Mouse (Mus musculus): Measurements from ENCODE around the gene Tgfb1i1. TPM values are rescaled to one million over a fixed set of nuclear protein-coding genes. Genes with fewer than 3 reads are reported as not detected.

Gene Tgfb1i1
- total RNA-seq, 2 experiments from 2014 or later = 13.2 to 13.8 TPM

- no peak for DNase-seq
These were observed 2.1 kb upstream of the Tgfb1i1 start for GRCm38 (mm10) chr7:128244410-128245025.

- no peak for DNase-seq
These were observed 1.1 kb upstream of the Tgfb1i1 start for GRCm38 (mm10) chr7:128245547-128245946.

- DNase-seq = peak; percentile 90 to 94
These were observed 831 bp downstream of the Tgfb1i1 start for GRCm38 (mm10) chr7:128247443-128247842.

- no peak for DNase-seq
These were observed 1.8 kb downstream of the Tgfb1i1 start for GRCm38 (mm10) chr7:128248081-128249042.

GRCm38 (mm10) chr7:128249998-128250397 is 3.4 kb downstream of the Tgfb1i1 start:
- DNase-seq = no peak

GRCm38 (mm10) chr7:128251946-128252345 is 5.3 kb downstream of the Tgfb1i1 start:
- no peak for DNase-seq

GRCm38 (mm10) chr7:128252609-128253008 is 6.0 kb downstream of the Tgfb1i1 start:
- DNase-seq = no peak

- DNase-seq = no peak
These were observed 8.4 kb downstream of the Tgfb1i1 start for GRCm38 (mm10) chr7:128254978-128255377.

- no peak for DNase-seq
These were observed 9.1 kb downstream of the Tgfb1i1 start for GRCm38 (mm10) chr7:128255757-128256156.

GRCm38 (mm10) chr7:128256783-128257334 is 10.2 kb downstream of the Tgfb1i1 start:
- DNase-seq = peak in 1 of 2 experiments; percentile 59

- DNase-seq = no peak
These were observed 18.8 kb downstream of the Tgfb1i1 start, which contains the start of gene Slc5a2 for GRCm38 (mm10) chr7:128265411-128265810. TSS of gene Slc5a2 (plus strand) at chr7:128265657.

- DNase-seq = no peak
These were observed 19.4 kb downstream of the Tgfb1i1 start for GRCm38 (mm10) chr7:128266056-128266455.

- no peak for DNase-seq
These were observed 20.8 kb downstream of the Tgfb1i1 start for GRCm38 (mm10) chr7:128267391-128267790.

- no peak for DNase-seq
These were observed 21.2 kb downstream of the Tgfb1i1 start for GRCm38 (mm10) chr7:128267813-128268212.

- no peak for DNase-seq
These were observed 23.8 kb downstream of the Tgfb1i1 start for GRCm38 (mm10) chr7:128270431-128270850.

- no peak for DNase-seq
These were observed 24.9 kb downstream of the Tgfb1i1 start for GRCm38 (mm10) chr7:128271496-128271895.

GRCm38 (mm10) chr7:128276051-128276450 is 29.4 kb downstream of the Tgfb1i1 start:
- no peak for DNase-seq

- DNase-seq = no peak
These were observed 33.1 kb downstream of the Tgfb1i1 start for GRCm38 (mm10) chr7:128279750-128280149.

- no peak for DNase-seq
These were observed 35.2 kb downstream of the Tgfb1i1 start for GRCm38 (mm10) chr7:128281765-128282164.

GRCm38 (mm10) chr7:128282532-128283244 is 36.1 kb downstream of the Tgfb1i1 start:
- DNase-seq = no peak

GRCm38 (mm10) chr7:128284047-128284446 is 37.4 kb downstream of the Tgfb1i1 start:
- no peak for DNase-seq

GRCm38 (mm10) chr7:128285060-128285459 is 38.4 kb downstream of the Tgfb1i1 start:
- DNase-seq = no peak
